Comparison of ENCODE assay signal across 25 mouse cellular contexts in the genomic region with DNA sequence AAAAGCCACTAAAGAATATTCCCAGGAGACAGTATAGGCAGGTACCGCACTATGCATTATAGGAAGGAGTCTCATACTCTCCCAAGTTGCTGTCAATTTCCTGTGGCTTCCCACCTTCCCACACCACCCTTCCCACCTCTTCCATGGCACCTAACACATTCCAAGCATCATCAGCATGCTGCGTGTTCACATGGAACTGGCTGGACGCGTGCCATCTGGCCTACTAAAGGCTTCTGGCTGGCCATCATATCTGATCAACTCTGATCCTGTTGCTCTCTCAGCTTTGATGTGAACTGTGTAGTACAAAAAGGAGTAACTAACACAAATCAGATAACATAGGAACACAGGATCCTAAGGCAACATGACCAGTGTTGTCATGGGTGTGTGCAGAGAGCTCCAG.
A peak's percentile ranks its signal among the peaks of the same experiment; 100 is the strongest.
DNase-seq lines count a peak whose midpoint lies in the region; TF ChIP-seq lines count a peak whose summit lies in the region.
"Had no signal": no experiment of that assay in that cellular context is flagged by ENCODE, and none has a peak within 500 bp of the region (broad histone marks: within the 10 kb centered on the region; RNA-seq: fewer than 3 reads in every experiment).

No protein-coding gene starts in this region.

- H3K4me1 ChIP-seq in cerebellum, adult 2 months (ENCODE audit: control insufficient read depth, insufficient read depth, low read length) = peaks cover 16% of the 10 kb centered on the region
- H3K4me1 ChIP-seq: embryonic facial prominence, embryonic 13.5 days; hindbrain, embryonic 10.5 days; neural tube, embryonic 13.5 days had no signal

- H3K4me3 ChIP-seq in cerebellum, adult 2 months (replicated peaks; ENCODE audit: insufficient read depth, low read depth, low read length) = no peak overlapping the region
- H3K4me3 ChIP-seq: embryonic facial prominence, embryonic 13.5 days; erythroblast, embryonic 14.5 days; heart, embryonic 12.5 days; hindbrain, embryonic 10.5 days; layer of hippocampus, adult 2 months; limb, embryonic 12.5 days; liver, embryonic 13.5 days; megakaryocyte, embryonic 14.5 days; neural tube, embryonic 13.5 days had no signal

- H3K27me3 ChIP-seq in cerebellum, adult 2 months (ENCODE audit: control insufficient read depth, insufficient read depth, low read length) = no peaks in the 10 kb centered on the region
- H3K27me3 ChIP-seq: embryonic facial prominence, embryonic 13.5 days; heart, embryonic 12.5 days; limb, embryonic 12.5 days; liver, embryonic 13.5 days; megakaryocyte, embryonic 14.5 days; neural tube, embryonic 13.5 days; Patski had no signal

- DNase-seq in cerebellum, adult 2 months = peak; percentile 42 to 45
- no peak for DNase-seq in cerebellum, adult 11 months
- peak; percentile 41 for DNase-seq in left cerebral cortex, postnatal 4 days
- no peak for DNase-seq in left cerebral cortex, postnatal 10 days (ENCODE audit: extremely low spot score in 1 of 2, low spot score in 2 of 2)
- peak; percentile 73 for DNase-seq in brain, adult 2 months (ENCODE audit: low read depth, low spot score)
- DNase-seq in cerebellum, postnatal 36 days = peak; percentile 45 to 49
- no peak for DNase-seq in lung, postnatal 10 days
- DNase-seq: adrenal gland, adult 2 months; gastrocnemius, postnatal 14 days; heart, adult 18-20 months; heart, postnatal 10 days; kidney, postnatal 25 days; liver, embryonic 13.5 days; lung, adult 2 months; lung, postnatal 36 days; midbrain, embryonic 14.5 days had no signal

- no peak for TF ChIP-seq CTCF in cerebellum, adult 2 months (IDR thresholded peaks at IDR 0.05; ENCODE audit: borderline replicate concordance, insufficient read depth, low read depth, low read length)

- WGBS in cerebellum, adult 2 months = 58% methylated on average over 4 of the region's 4 CpGs

- intact Hi-C loops in left cerebral cortex, postnatal 4 days (cut with DNase I) = no loop called here
- intact Hi-C loops in left cerebral cortex, postnatal 10 days (cut with DNase I) = no loop called here

- no peak overlapping the region for H3K27ac ChIP-seq in cerebellum, adult 2 months (ENCODE audit: insufficient read depth, low read length)
- H3K27ac ChIP-seq: embryonic facial prominence, embryonic 13.5 days; hindbrain, embryonic 10.5 days; layer of hippocampus, adult 2 months; limb, embryonic 12.5 days; liver, embryonic 13.5 days; neural tube, embryonic 13.5 days had no signal

- no peak for TF ChIP-seq POLR2A in cerebellum, adult 2 months (IDR thresholded peaks at IDR 0.05; ENCODE audit: borderline replicate concordance, insufficient read depth, low read length)

Comparison
In these comparisons a context has a peak if more than half of its experiments do, and no peak if none do; other contexts are left out.
1. DNase-seq: peak in cerebellum, adult 2 months (2 of 2), left cerebral cortex, postnatal 4 days (single experiment), brain, adult 2 months (single experiment) and cerebellum, postnatal 36 days (2 of 2); none in cerebellum, adult 11 months (single experiment), left cerebral cortex, postnatal 10 days (0 of 2) and lung, postnatal 10 days (single experiment).